In the genomic region with DNA sequence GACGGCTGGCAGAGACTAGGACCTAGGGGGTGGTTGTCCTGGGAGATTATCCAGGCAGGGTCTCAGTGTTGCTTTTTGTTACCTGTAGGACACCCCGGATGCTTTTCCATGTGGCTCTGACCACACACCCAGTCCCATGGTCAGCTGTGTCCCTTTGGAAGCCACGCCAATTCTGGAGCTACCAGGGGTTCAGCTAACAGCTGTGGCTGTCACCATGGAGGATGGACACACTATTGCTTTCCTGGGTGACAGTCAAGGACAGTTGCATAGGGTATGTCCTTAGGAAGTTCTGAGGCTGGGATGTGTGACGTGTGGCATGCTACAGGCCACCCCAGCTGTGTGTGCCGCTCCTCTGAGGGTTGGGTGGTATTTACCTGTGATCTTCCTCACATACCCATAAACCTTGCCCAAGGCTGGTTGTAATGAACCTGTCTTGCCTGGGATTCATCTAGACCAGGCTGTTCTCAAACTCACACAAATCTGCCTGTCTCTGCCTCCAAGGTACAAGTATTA, we compare ENCODE assay signal across 21 mouse cellular contexts. TPM values are rescaled to one million over a fixed set of nuclear protein-coding genes. Genes with fewer than 3 reads are reported as not detected.
A peak's percentile ranks its signal among the peaks of the same experiment; 100 is the strongest.
DNase-seq lines count a peak whose midpoint lies in the region; ATAC-seq lines count a peak whose summit lies in the region.
"Had no signal": no experiment of that assay in that cellular context is flagged by ENCODE, and none has a peak within 500 bp of the region (broad histone marks: within the 10 kb centered on the region; RNA-seq: fewer than 3 reads in every experiment).

No protein-coding gene starts in this region.

- H3K36me3 ChIP-seq in hindbrain, embryonic 13.5 days = peaks cover 77% of the 10 kb centered on the region
- H3K36me3 ChIP-seq in hindbrain, embryonic 16.5 days (ENCODE audit: control insufficient read depth, insufficient read depth, low read length) = peaks cover 13% of the 10 kb centered on the region
- H3K36me3 ChIP-seq: G1E had no signal

- no peaks in the 10 kb centered on the region for H3K27me3 ChIP-seq in hindbrain, embryonic 13.5 days
- H3K27me3 ChIP-seq in hindbrain, embryonic 16.5 days (replicated peaks; ENCODE audit: control insufficient read depth, insufficient read depth, low read length) = no peaks in the 10 kb centered on the region
- H3K27me3 ChIP-seq: embryonic facial prominence, embryonic 12.5 days; forebrain, embryonic 13.5 days; forebrain, embryonic 15.5 days had no signal

- no peak overlapping the region for H3K4me3 ChIP-seq in hindbrain, embryonic 13.5 days
- no peak overlapping the region for H3K4me3 ChIP-seq in hindbrain, embryonic 16.5 days (ENCODE audit: low read length)
- H3K4me3 ChIP-seq: embryonic facial prominence, embryonic 10.5 days; embryonic facial prominence, embryonic 12.5 days; forebrain, embryonic 13.5 days; forebrain, embryonic 15.5 days had no signal

- DNase-seq in adrenal gland, adult (ENCODE audit: inconsistent age in 2 of 2, low spot score in 1 of 2) = peak; percentile 43 to 82
- no peak for DNase-seq in adrenal gland, postnatal 4 days (ENCODE audit: low spot score in 2 of 2)
- DNase-seq in adrenal gland, postnatal 14 days = peak; percentile 52
- DNase-seq in adrenal gland, postnatal 10 days = no peak
- DNase-seq: B cell, adult 2 months; cerebellum, adult 11-12 months; cerebellum, adult 2 months; cerebellum, adult 9-10 months; cerebellum, postnatal 10 days; cerebellum, postnatal 25 days; forebrain, postnatal 0 days had no signal

- ATAC-seq in hindbrain, embryonic 13.5 days (ENCODE audit: low FRiP score) = no peak
- no peak for ATAC-seq in hindbrain, embryonic 16.5 days
- ATAC-seq: activated CD4-positive, CD25-positive, alpha-beta regulatory T cell, adult 4 months; CD4-positive, CD25-positive, alpha-beta regulatory T cell, adult 4 months; forebrain, embryonic 13.5 days; forebrain, embryonic 15.5 days; forebrain, postnatal 0 days; Patski had no signal

- H3K4me2 ChIP-seq in hindbrain, embryonic 13.5 days = no peak overlapping the region
- H3K4me2 ChIP-seq in hindbrain, embryonic 16.5 days (ENCODE audit: low read length) = no peak overlapping the region
- H3K4me2 ChIP-seq: embryonic facial prominence, embryonic 12.5 days; forebrain, embryonic 13.5 days; forebrain, embryonic 15.5 days had no signal

- 97% methylated on average over 5 of the region's 5 CpGs for WGBS in hindbrain, embryonic 13.5 days
- WGBS in hindbrain, embryonic 16.5 days = 93% methylated on average over 5 of the region's 5 CpGs

- 0 out of 2 replicates have a peak overlapping the region, but pooled peaks have one; percentile 3 for H3K9ac ChIP-seq in hindbrain, embryonic 13.5 days
- no peak overlapping the region for H3K9ac ChIP-seq in hindbrain, embryonic 16.5 days (ENCODE audit: low read depth, low read length)
- H3K9ac ChIP-seq: embryonic facial prominence, embryonic 12.5 days; forebrain, embryonic 15.5 days; forebrain, postnatal 0 days had no signal

- no peak overlapping the region for H3K27ac ChIP-seq in hindbrain, embryonic 13.5 days
- no peak overlapping the region for H3K27ac ChIP-seq in hindbrain, embryonic 16.5 days (ENCODE audit: low read depth, low read length)
- H3K27ac ChIP-seq: embryonic facial prominence, embryonic 10.5 days; embryonic facial prominence, embryonic 12.5 days; forebrain, embryonic 13.5 days; forebrain, embryonic 15.5 days had no signal

- peaks cover 60% of the 10 kb centered on the region for H3K4me1 ChIP-seq in hindbrain, embryonic 13.5 days (replicated peaks)
- H3K4me1 ChIP-seq in hindbrain, embryonic 16.5 days (ENCODE audit: control insufficient read depth, insufficient read depth, low read depth, low read length) = peaks cover 31% of the 10 kb centered on the region

- no peaks in the 10 kb centered on the region for H3K9me3 ChIP-seq in hindbrain, embryonic 13.5 days
- H3K9me3 ChIP-seq in hindbrain, embryonic 16.5 days (ENCODE audit: control insufficient read depth, low read length) = no peaks in the 10 kb centered on the region
- H3K9me3 ChIP-seq: embryonic facial prominence, embryonic 10.5 days; embryonic facial prominence, embryonic 12.5 days; forebrain, embryonic 13.5 days; forebrain, embryonic 15.5 days; G1E had no signal

RNA-seq across cellular contexts. Expression of a gene that starts 6.8 kb away (rescaled TPM):
- 100 to 1,000 TPM; 152 to 161 TPM for total RNA-seq in adrenal gland, postnatal 4 days (2021)
- total RNA-seq in adrenal gland, postnatal 14 days (2021) = 63.8 and 67.0 TPM in 2 replicates
- total RNA-seq in adrenal gland, postnatal 10 days (2021) = 10 to 100 TPM; 46.9 to 69.6 TPM
- polyA plus RNA-seq in hindbrain, embryonic 13.5 days (2015; fragmentation: Nextera tagmentation; extraction: Ambion mirVana) = 22.5 and 27.2 TPM in 2 replicates
- polyA plus RNA-seq in hindbrain, embryonic 16.5 days (2015; fragmentation: Nextera tagmentation; extraction: Ambion mirVana) = 12.6 and 18.2 TPM in 2 replicates
- polyA plus RNA-seq: G1E had no signal

RNA-seq across cellular contexts. Expression of a gene that starts 19.6 kb away (rescaled TPM):
- 100 to 1,000 TPM; 375 to 399 TPM for total RNA-seq in adrenal gland, postnatal 4 days (2021)
- total RNA-seq in adrenal gland, postnatal 14 days (2021) = 326 and 340 TPM in 2 replicates
- 100 to 1,000 TPM; 336 to 351 TPM for total RNA-seq in adrenal gland, postnatal 10 days (2021)
- 741 and 764 TPM in 2 replicates for polyA plus RNA-seq in hindbrain, embryonic 13.5 days (2015; fragmentation: Nextera tagmentation; extraction: Ambion mirVana)
- polyA plus RNA-seq in hindbrain, embryonic 16.5 days (2015; fragmentation: Nextera tagmentation; extraction: Ambion mirVana) = 586 and 663 TPM in 2 replicates

RNA-seq across cellular contexts. Expression of a gene that starts 19.7 kb away (rescaled TPM):
- total RNA-seq in adrenal gland, postnatal 4 days (2021) = 10 to 100 TPM; 17.3 to 18.5 TPM
- 15.7 and 17.2 TPM in 2 replicates for total RNA-seq in adrenal gland, postnatal 14 days (2021)
- total RNA-seq in adrenal gland, postnatal 10 days (2021) = 10 to 100 TPM; 15.7 to 19.4 TPM
- polyA plus RNA-seq in hindbrain, embryonic 13.5 days (2015; fragmentation: Nextera tagmentation; extraction: Ambion mirVana) = 14.6 and 14.7 TPM in 2 replicates
- polyA plus RNA-seq in hindbrain, embryonic 16.5 days (2015; fragmentation: Nextera tagmentation; extraction: Ambion mirVana) = 12.5 and 13.1 TPM in 2 replicates

RNA-seq across cellular contexts. Expression of a gene that starts 28.1 kb away (rescaled TPM):
- total RNA-seq in adrenal gland, postnatal 4 days (2021) = 10 to 100 TPM; 20.7 to 21.3 TPM
- total RNA-seq in adrenal gland, postnatal 14 days (2021) = 14.6 and 16.0 TPM in 2 replicates
- 10 to 100 TPM; 13.8 to 14.2 TPM for total RNA-seq in adrenal gland, postnatal 10 days (2021)
- polyA plus RNA-seq in hindbrain, embryonic 13.5 days (2015; fragmentation: Nextera tagmentation; extraction: Ambion mirVana) = 27.8 and 32.4 TPM in 2 replicates
- polyA plus RNA-seq in hindbrain, embryonic 16.5 days (2015; fragmentation: Nextera tagmentation; extraction: Ambion mirVana) = 30.0 and 31.8 TPM in 2 replicates

RNA-seq across cellular contexts. Expression of a gene that starts 42.5 kb away (rescaled TPM):
- total RNA-seq in adrenal gland, postnatal 4 days (2021) = 10 to 100 TPM; 21.6 to 23.6 TPM
- 13.7 and 13.8 TPM in 2 replicates for total RNA-seq in adrenal gland, postnatal 14 days (2021)
- total RNA-seq in adrenal gland, postnatal 10 days (2021) = 10 to 100 TPM; 14.0 to 15.9 TPM
- 12.9 and 15.2 TPM in 2 replicates for polyA plus RNA-seq in hindbrain, embryonic 13.5 days (2015; fragmentation: Nextera tagmentation; extraction: Ambion mirVana)
- 13.6 and 14.2 TPM in 2 replicates for polyA plus RNA-seq in hindbrain, embryonic 16.5 days (2015; fragmentation: Nextera tagmentation; extraction: Ambion mirVana)

Comparison
In these comparisons a context has a peak if more than half of its experiments do, and no peak if none do; other contexts are left out.
1. DNase-seq: peak in adrenal gland, adult (2 of 2) and adrenal gland, postnatal 14 days (single experiment); none in adrenal gland, postnatal 4 days (0 of 2) and adrenal gland, postnatal 10 days (single experiment).